Mouse (Mus musculus) monocyte, adult 2 months (primary cell): ENCODE data around the gene Rflna.

Experiments used
- DNase-seq, 2 experiments: peaks; one replicate each; pipeline ENCODE4 v3.0.0; 2022; ENCODE audit warnings: low spot score in 2 of 2, low read depth in 1 of 2

The Rflna gene

GRCm38 (mm10) chr5:125002969-125003872, at the start of gene Rflna:
Gene Rflna, plus strand, starts transcription at chr5:125003221.
- no peak for DNase-seq

GRCm38 (mm10) chr5:124954404-124955305, 48.4 kb upstream of the Rflna start:
- no peak for DNase-seq

GRCm38 (mm10) chr5:124957491-124957890, 45.5 kb upstream of the Rflna start:
- DNase-seq = no peak

- DNase-seq = no peak
Measured at GRCm38 (mm10) chr5:124959099-124959498, 43.9 kb upstream of the Rflna start.

- DNase-seq = no peak
Measured at GRCm38 (mm10) chr5:124960131-124960901, 42.7 kb upstream of the Rflna start.

GRCm38 (mm10) chr5:124961433-124961832, 41.6 kb upstream of the Rflna start:
- no peak for DNase-seq

GRCm38 (mm10) chr5:124962761-124963160, 40.3 kb upstream of the Rflna start:
- no peak for DNase-seq

GRCm38 (mm10) chr5:124963806-124964672, 39.0 kb upstream of the Rflna start:
- DNase-seq = no peak

GRCm38 (mm10) chr5:124966622-124967332, 36.2 kb upstream of the Rflna start:
- no peak for DNase-seq

GRCm38 (mm10) chr5:124969790-124970189, 33.2 kb upstream of the Rflna start:
- DNase-seq = no peak

GRCm38 (mm10) chr5:124986222-124986621, 16.8 kb upstream of the Rflna start:
- DNase-seq = no peak

- no peak for DNase-seq
Measured at GRCm38 (mm10) chr5:124986656-124987055, 16.4 kb upstream of the Rflna start.

- DNase-seq = no peak
Measured at GRCm38 (mm10) chr5:124989724-124990123, 13.3 kb upstream of the Rflna start.

- no peak for DNase-seq
Measured at GRCm38 (mm10) chr5:124992323-124992722, 10.7 kb upstream of the Rflna start.

GRCm38 (mm10) chr5:124992891-124993290, 10.1 kb upstream of the Rflna start:
- no peak for DNase-seq

- DNase-seq = no peak
Measured at GRCm38 (mm10) chr5:124996816-124997215, 6.2 kb upstream of the Rflna start.

- DNase-seq = no peak
Measured at GRCm38 (mm10) chr5:124997913-124998312, 5.1 kb upstream of the Rflna start.

GRCm38 (mm10) chr5:125000756-125001250, 2.2 kb upstream of the Rflna start:
- DNase-seq = no peak

- no peak for DNase-seq
Measured at GRCm38 (mm10) chr5:125003873-125004255, 843 bp downstream of the Rflna start.
